Mouse (Mus musculus) adipocyte (in vitro differentiated cells): ENCODE measurements around the gene Tchhl1.
A peak's percentile ranks its signal among the peaks of the same experiment; 100 is the strongest.
"Not testable (repeated sequence)": the region's sequence is repeated elsewhere in the genome, so short reads cannot be mapped to it uniquely, and the experiment has no call there.

Experiments
- DNase-seq: peaks from one replicate; pipeline ENCODE4 v3.0.0-alpha.2; 2016; ENCODE audit warnings: low spot score

Tchhl1 gene

DNA sequence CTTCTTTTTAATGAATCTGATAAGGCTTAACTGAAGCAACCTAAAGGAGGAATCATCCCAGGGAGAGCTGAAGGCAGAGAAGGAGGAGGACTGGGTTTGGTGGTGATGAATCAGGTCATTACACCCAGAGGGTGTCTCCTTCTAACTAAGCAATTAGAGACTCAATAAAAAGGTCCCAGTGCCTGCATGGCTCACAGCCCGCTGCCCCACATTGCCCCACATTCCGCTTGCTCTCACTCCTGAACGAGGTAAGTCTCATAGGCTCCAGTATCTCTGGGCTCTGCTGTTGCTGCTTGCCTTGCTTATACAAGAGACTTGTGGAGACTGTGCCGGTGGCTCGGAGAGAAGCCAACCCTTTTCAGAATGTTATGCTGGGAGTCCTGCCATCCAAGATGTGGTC lies at the start of gene Tchhl1:
TSS of gene Tchhl1 (plus strand) at position 194 of the 400 bp plus-strand sequence.
- no peak for DNase-seq

DNA sequence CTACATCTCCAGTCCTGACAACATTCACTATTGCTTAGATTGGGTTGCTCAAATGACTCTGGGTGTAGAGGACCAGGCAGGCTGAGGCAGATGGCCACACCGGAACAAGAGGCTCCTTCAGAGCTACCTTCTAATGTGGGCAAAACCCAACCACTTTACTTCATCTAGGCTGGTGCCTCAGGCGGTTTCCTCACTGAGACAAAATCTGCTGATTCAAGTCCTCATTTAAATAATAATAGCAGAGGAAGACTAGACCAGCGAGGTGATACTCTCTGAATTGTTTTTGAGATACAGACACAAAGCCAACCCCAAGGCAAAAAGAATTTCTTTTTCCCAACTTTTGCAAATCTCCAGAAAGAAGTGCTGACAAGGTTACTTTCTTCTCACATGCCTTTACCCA lies 36.9 kb upstream of the Tchhl1 start:
- DNase-seq = no peak

DNA sequence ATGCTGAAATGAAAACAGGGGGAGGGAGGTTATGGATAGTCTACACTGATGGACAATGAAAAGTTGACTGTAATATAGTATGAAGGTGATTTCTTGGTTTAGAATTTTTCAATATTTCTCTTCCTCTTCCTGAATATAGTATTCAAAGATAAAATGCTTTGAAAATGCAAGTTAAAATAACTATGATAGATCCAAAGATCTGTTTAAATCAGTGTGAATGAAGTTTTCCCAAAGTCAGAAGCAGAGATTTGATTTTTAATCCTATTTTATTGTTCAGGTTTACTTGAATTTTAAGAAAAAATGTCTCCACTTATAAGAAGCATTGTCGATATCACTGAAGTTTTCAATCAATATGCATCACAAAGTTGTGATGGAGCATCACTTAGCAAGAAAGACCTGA lies 26.5 kb upstream of the Tchhl1 start, which contains the start of gene Tchh:
TSS of gene Tchh (plus strand) at position 301 of the 400 bp plus-strand sequence.
- DNase-seq = no peak

DNA sequence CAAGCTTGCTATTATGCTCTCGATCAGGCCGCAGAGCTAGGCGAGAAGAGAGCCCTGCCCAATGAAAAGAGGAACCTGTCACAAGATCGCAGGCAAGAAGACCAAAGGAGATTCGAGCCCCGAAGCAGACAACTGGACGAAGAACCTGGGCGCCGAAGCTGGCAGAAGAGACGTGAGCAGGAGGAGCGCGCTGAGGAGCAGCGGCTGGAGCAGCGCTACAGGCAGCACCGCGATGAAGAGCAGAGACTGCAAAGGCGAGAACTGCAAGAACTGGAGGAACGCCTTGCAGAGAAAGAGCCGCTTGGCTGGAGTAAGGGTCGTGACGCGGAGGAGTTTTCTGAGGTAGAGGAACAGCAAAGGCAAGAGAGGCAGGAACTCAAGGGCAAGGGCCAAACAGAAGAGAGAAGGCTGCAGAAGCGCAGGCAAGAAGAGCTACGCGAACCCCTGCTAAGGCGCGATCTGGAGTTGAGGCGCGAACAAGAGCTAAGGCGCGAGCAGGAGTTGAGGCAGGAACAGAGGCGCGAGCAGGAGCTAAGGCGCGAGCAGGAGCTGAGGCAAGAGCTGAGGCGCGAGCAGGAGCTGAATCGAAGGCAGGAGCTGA lies 25.0 kb upstream of the Tchhl1 start:
- no peak for DNase-seq

DNA sequence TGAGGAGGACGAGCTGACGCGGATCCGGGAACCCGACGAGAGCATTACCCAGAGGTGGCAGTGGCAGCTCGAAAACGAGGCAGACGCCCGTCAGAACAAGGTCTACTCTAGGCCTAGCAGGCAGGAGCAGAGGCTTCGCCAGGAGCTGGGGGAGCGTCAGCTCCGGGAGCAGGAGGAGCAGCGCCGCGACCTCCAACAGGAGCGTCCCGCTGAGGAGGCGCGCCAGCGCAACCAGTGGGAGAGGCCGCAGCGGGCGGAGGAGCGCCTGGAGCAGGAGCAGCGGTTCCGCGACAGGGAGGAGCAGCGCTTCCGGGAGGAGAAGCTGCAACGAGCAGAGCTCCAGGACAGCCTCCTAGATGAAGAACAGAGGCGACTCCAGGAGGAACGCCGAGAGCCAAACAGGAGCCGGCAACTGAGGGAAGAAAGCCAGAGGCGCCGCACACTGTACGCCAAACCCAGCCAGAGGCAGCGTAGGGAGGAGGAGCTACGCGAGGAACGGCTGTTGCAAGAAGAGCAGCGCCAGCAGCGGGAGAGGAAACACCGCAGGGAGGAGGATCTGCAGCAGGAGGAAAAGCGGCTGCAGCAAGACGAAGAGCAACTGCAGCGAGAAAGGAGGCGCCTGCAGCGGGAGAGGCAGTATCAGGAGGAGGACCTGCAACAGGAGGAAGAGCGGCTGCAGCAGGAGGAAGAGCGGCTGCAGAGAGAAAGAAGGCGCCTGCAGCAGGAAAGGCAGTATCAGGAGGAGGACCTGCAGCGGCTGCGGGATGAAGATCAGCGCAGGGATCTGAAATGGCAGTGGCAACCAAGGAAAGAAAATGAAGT lies 24.0 kb upstream of the Tchhl1 start:
- no peak for DNase-seq

DNA sequence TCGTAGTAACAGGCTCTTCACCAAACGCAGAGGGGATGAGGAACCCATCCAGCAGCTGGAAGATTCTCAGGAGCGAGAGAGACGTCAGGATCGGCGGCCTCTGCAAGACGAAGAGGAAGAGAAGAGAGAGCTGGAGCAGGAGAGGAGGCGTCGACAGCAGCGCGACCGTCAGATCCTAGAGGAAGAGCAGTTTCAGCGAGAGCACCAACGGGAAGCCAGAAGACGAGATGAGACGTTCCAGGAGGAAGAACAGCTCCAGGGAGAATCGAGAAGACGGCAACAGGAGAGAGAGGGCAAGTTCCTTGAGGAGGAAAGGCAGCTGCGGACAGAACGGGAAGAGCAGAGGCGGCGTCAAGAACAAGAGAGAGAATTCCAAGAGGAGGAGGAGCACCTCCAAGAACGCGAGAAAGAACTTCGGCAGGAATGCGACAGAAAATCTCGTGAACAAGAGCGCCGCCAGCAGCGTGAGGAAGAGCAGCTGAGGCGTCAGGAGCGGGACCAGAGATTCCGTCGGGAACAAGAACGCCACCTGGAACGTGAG lies 23.3 kb upstream of the Tchhl1 start:
- DNase-seq = no peak

DNA sequence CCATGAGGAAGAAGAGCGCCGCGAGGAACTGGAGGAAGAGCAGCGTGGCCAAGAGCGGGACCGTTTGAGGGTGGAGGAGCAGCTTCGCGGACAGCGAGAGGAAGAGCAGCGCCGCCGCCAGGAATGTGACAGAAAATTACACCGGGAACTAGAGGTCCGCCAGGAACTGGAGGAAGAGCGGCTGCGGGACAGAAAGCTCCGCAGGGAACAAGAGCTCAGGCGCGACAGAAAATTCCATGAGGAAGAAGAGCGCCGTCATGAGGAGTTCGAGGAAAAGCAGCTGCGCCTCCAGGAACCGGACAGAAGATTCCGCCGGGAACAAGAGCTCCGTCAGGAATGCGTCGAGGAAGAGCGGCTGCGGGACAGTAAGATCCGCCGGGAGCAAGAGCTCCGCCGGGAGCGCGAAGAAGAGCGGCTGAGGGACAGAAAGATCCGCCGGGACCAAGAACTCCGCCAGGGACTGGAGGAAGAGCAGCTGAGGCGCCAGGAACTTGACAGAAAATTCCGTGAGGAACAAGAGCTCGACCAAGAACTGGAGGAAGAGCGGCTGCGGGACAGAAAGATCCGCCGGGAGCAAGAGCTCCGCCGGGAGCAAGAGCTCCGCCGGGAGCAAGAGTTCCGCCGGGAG lies 22.3 kb upstream of the Tchhl1 start:
- no peak for DNase-seq

DNA sequence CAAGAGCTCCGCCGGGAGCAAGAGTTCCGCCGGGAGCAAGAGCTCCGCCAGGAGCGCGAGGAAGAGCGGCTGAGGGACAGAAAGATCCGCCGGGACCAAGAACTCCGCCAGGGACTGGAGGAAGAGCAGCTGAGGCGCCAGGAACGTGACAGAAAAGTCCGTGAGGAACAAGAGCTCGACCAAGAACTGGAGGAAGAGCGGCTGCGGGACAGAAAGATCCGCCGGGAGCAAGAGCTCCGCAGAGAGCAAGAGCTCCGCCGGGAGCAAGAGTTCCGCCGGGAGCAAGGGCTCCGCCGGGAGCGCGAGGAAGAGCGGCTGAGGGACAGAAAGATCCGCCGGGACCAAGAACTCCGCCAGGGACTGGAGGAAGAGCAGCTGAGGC lies 21.8 kb upstream of the Tchhl1 start:
- DNase-seq = not testable (repeated sequence)

DNA sequence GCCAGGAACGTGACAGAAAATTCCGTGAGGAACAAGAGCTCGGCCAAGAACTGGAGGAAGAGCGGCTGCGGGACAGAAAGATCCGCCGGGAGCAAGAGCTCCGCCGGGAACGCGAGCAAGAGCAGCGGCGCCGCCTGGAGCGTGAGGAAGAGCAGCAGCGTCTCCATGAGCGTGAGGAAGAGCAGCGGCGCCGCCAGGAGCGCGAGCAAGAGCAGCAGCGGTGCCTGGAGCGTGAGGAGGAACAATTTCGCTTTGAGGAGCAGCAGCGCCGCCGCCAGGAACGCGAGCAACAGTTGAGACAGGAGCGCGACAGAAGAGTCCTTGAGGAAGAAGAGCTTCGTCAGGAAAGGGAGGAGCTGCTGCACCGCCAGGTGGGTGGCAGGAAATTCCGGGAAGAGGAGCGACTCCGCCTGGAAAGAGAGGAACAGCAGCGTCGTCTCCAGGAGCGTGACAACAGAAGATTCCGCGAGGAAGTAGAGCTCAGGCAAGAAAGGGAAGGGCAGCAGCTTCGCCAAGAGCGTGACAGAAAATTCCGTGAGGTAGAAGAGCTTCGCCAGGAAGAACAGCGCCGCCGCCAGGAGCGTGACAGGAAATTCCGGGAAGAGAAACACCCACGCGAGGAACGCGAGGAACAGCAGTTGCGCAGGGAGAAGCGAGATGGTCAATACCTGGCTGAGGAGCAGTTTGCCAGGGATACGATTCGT lies 21.3 kb upstream of the Tchhl1 start:
- no peak for DNase-seq

DNA sequence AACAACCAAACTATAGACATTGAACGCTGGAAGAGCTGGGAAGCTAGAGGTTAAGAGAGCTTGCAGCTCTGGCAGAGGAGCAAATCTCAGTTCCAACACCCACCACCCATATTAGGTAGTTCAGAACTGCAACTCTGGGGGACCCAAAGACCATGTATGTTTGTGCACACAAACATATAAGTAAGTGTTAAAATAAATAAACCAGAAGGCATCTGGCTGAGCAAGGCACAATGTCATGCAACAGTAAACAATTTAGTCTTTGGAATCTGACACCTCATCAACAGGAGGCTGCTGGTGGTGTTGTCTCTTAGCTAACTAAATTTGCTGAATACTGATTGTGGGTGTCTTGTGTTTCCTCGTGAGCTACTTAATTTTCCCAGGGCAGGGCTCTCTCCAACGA lies 2.0 kb upstream of the Tchhl1 start:
- DNase-seq = no peak

DNA sequence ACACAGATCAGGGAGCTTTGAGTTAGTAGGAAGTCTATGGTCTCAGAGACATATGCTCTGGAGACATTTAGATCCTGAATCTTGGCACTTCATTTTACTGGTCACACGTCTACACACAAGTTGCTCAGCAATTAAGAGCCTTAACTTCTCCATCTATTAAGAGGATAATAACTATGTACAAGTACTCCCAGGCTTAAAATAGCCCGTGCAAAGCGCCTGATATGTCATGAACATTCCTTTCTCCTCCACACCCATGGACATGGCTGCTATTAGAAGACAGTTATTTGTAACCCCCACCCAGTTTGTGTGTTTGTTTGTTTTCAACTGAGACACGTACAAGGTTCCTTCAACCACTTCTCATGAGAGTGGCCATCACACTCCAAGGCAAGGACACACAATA lies 1.4 kb upstream of the Tchhl1 start:
- DNase-seq = no peak

DNA sequence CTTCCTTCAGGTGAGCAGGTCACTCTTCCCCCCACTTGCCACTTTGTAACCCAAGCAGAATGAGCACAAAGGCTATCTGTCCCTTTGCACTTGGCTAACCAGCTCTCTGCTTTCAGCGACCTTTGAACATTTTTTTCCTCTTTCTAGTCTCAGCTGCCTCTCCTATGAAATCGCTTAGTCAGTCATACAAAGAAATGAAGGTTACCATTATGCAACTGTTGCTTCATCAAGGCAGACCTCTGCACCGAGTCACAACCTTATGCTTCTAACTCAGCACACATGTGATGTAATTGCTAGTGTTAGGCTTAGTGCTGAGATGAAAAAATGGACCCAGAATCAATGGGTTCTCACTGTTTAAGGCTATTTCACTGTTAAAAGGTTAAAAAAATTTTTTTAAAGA lies 1.1 kb downstream of the Tchhl1 start:
- peak; percentile 35 for DNase-seq

DNA sequence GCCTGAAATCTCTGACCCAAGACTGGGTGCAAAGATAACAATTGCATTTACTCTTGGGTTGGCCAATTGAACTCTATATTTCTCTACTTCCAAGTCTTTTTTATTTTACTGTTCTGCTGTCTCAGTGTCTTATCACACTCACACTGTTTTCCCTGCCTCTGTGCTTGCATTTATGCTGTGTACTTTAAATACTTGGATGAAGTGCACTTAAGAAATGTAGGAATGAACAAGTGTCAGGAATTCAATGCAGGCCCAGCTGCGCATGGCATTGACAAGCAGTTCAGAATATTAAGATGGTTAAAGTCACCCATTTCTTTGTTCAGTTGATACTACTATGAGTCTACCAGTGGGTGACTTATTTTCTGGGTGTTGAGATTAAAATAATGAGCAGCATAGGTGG lies 11.5 kb downstream of the Tchhl1 start:
- DNase-seq = no peak

DNA sequence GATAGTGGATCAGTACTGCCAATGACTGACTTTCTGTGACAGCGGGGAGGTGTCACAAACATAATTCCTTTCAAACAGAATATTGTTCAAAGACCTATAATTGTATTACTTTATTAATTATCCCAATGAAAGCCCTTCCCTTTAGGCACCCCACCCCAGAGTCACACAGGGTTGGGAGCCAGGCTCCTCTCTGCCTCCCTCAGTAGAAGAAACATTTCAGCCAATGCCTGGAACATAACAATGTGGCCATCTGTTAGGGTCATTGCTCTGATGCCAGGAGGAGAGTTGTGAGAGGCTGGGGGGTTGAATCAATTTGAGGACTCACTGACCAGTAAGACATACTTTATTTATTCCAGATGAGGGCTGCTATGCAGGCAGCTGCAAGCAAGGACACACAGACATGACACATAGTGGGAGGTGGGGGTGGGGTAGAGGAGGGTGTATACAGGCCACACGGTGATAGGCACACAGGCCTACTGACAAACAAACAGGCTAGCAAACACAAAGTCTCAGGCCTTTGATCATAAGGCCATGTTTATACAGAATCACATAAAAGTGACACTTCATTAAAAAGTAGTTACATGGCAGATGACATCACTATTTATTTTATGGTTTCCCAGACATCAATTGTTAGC lies 13.5 kb downstream of the Tchhl1 start:
- no peak for DNase-seq

DNA sequence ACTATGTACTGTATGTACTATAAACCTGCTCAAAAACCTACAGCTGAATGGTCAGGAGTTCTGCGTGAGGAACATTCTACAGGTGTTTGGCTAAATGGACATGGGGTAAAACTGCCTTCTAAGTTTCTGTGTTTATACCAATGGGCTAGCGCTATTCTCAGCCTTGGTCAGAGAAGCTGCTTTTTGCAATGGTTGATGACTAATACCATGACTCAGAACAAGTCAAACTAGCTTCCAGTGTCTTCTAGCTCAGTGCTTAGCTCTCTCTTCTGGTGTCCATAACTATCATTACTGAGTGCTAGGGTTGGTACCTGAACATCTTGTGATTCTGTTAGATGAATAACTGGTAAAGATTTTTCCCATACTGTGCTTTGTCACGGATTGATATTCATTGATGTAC lies 17.1 kb downstream of the Tchhl1 start:
- no peak for DNase-seq

DNA sequence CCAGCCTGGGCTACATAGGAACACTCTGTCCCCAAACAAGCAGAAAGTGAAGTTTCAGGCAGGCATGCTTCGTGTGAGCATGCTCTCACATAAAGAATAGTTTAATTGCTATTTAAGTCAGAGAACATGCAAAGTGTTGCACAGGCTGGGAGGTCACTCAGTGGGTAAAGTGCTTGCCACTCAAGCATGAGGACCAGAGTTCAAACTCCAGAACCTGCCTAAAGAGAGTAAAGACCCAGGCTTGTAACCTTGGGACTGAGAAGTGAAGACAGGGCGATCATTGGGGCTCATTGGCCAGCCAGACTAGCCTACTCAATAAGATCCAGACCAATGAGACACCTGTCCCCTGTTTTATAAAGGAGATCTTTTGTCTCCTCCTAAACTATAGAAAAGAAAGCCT lies 20.0 kb downstream of the Tchhl1 start:
- no peak for DNase-seq

DNA sequence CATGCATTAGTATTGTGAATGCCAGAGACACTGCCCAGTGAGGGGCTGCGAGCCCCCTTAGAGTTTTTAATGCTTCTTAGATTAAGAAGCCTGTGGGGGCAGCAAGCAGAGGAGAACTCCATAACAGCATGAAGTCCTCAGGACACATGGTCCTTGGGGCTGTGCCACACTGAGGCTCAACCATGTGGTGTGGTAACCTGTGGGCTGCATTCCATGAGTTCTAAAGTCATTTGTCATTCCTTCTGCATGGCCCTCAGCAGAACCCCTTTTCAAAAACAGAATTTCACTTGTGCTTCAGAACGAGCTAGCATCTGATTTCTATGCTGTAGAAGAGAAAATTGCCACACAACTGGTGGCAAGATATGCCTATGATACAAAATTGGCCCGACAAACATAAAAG lies 23.6 kb downstream of the Tchhl1 start:
- no peak for DNase-seq

DNA sequence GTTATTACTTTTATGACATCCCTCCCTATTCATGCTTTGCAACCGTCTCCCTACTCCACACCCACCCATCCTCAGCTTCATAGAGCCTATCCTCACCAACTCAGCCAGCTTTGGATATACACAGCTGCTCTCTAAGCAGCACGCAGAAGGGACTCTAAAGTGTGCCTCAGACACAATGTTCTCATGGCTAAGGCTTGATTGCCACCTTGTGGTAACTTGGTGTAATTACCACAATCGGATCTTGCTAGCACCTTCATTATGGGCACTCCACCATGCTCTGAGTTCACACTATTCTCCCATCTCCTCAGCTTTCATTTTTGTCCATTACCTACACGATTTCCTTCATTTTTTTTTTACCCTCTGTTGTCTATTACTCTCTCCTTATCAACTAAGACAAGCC lies 25.4 kb downstream of the Tchhl1 start:
- peak; percentile 84 for DNase-seq

DNA sequence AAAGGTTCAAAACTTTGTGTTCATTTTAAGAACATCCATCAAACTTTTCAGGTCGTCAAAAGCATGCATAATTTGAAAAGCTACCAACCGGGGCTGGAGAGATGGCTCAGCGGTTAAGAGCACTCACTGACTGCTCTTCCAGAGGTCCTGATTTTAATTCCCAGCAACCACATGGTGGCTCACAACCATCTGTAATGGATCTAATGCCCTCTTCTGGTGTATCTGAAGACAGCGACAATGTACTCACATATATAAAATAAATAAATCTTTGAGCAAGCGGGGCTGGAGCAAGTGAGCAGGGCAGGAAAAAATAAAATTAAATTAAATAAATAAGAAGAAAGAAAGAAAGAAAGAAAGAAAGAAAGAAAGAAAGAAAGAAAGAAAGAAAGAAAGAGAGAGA lies 26.2 kb downstream of the Tchhl1 start:
- not testable (repeated sequence) for DNase-seq

DNA sequence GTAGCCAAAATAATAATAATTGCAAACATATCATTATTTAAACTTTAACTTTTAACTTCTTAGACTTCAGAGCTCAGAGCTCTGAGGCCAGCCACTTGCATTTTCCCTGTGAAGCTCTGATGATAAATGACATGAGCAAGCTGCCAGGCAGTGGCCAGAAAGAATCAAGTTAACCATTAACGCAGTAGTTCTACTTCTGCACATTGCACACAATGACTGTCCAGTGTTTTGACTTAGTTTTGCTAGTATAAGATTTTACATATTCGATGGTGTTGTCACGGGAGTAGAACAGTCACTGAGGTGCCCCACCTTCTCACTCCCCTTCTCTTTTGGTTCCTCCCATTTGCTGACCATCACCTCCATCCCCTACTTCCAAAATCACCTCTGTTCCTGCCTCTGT lies 28.6 kb downstream of the Tchhl1 start:
- DNase-seq = no peak

DNA sequence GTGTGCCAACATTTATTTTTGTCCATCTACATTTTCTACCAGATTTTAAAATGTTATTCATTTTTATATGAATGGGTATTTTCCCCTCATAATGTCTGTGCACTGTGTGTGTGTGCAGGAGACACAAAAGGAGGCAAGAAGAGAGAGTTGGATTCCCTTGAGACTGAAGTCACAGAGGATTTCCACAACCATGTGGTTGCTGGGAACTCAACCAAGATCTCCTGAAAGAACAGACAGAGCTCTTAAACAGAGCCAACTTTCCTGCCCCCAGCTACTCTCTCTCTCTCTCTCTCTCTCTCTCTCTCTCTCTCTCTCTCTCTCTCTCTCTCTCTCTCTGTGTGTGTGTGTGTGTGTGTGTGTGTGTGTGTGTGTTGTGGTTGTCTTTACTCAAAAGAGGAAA lies 30.6 kb downstream of the Tchhl1 start:
- peak; percentile 83 for DNase-seq
